Mouse (Mus musculus) ES-Bruce4 (cell line): ENCODE data around the gene Cdr2l. TPM values are rescaled to one million over a fixed set of nuclear protein-coding genes. Genes with fewer than 3 reads are reported as not detected.

Experiments used
- H3K27ac ChIP-seq: 2 replicates; pipeline ENCODE4 v1.5.1; 2012; ENCODE audit warnings: low read length, inconsistent platforms; ENCODE audit not compliant: insufficient read depth
- H3K27me3 ChIP-seq: 2 replicates; pipeline ENCODE4 v1.6.1; 2012; ENCODE audit warnings: mild to moderate bottlenecking, low read length, inconsistent platforms; ENCODE audit not compliant: control insufficient read depth, poor library complexity, insufficient read depth, severe bottlenecking
- H3K36me3 ChIP-seq: 2 replicates; pipeline ENCODE4 v1.6.1; 2012; ENCODE audit warnings: inconsistent platforms, mild to moderate bottlenecking, low read length, moderate library complexity; ENCODE audit not compliant: control insufficient read depth, poor library complexity, insufficient read depth, severe bottlenecking
- H3K4me1 ChIP-seq: one replicate; pipeline ENCODE4 v1.8.1; 2011; ENCODE audit warnings: low read length; ENCODE audit not compliant: control insufficient read depth, insufficient read depth
- H3K4me3 ChIP-seq: 2 replicates; pipeline ENCODE4 v1.5.1; 2011; ENCODE audit warnings: low read depth, mild to moderate bottlenecking, low read length
- H3K9ac ChIP-seq: 2 replicates; pipeline ENCODE4 v1.6.1; 2012; ENCODE audit warnings: low read depth, mild to moderate bottlenecking, inconsistent platforms; ENCODE audit not compliant: poor library complexity, severe bottlenecking
- H3K9me3 ChIP-seq: replicated peaks from 2 replicates; pipeline ENCODE4 v1.6.1; 2012; ENCODE audit warnings: mild to moderate bottlenecking, low read length, inconsistent platforms; ENCODE audit not compliant: control insufficient read depth, poor library complexity, insufficient read depth, severe bottlenecking
- CTCF ChIP-seq: IDR thresholded peaks from one replicate; pipeline ENCODE4 v1.8.1; 2011; ENCODE audit warnings: low read depth, low read length
- EP300 ChIP-seq: IDR thresholded peaks from 2 replicates; pipeline ENCODE4 v1.6.1; 2011; ENCODE audit warnings: low read depth, low read length; ENCODE audit not compliant: insufficient read depth
- POLR2A ChIP-seq: IDR thresholded peaks from one replicate; pipeline ENCODE4 v1.8.1; 2011; ENCODE audit warnings: low read length; ENCODE audit not compliant: insufficient read depth
- polyA plus RNA-seq: library from polyadenylated mRNA; stranded (reverse); fragments of >200 nt; gene quantifications from 2 replicates; pipeline ENCODE4 v1.2.4, GENCODE M21; 2011; ENCODE audit warnings: low read depth; ENCODE audit not compliant: missing spikeins, insufficient read depth, insufficient read length

Gene Cdr2l
- polyA plus RNA-seq, 1 experiment, result 14.1 TPM

- TF ChIP-seq POLR2A (no peak), EP300 (no peak), CTCF (no peak)
- Histone ChIP-seq H3K36me3 (no peaks in the 10 kb centered on the region), H3K27me3 (no peaks in the 10 kb centered on the region), H3K4me1 (peaks cover 2% of the 10 kb centered on the region), H3K27ac (no peak overlapping the region), H3K4me3 (no peak overlapping the region), H3K9ac (no peak overlapping the region), H3K9me3 (no peaks in the 10 kb centered on the region)
Measured at GRCm38 (mm10) chr11:115405723-115406122, 24.0 kb downstream of the Cdr2l start.

- Histone ChIP-seq H3K4me3 (no peak overlapping the region), H3K9me3 (no peaks in the 10 kb centered on the region), H3K9ac (no peak overlapping the region), H3K27ac (no peak overlapping the region), H3K4me1 (no peaks in the 10 kb centered on the region), H3K27me3 (no peaks in the 10 kb centered on the region), H3K36me3 (no peaks in the 10 kb centered on the region)
- TF ChIP-seq POLR2A, result no peak
- no peak for TF ChIP-seq EP300
- no peak for TF ChIP-seq CTCF
Measured at GRCm38 (mm10) chr11:115406858-115407401, 25.2 kb downstream of the Cdr2l start.

- Histone ChIP-seq H3K4me3 (no peak overlapping the region), H3K27me3 (no peaks in the 10 kb centered on the region), H3K9ac (no peak overlapping the region), H3K4me1 (no peaks in the 10 kb centered on the region), H3K9me3 (no peaks in the 10 kb centered on the region), H3K36me3 (no peaks in the 10 kb centered on the region), H3K27ac (no peak overlapping the region)
- TF ChIP-seq EP300 (no peak), POLR2A (no peak), CTCF (no peak)
Measured at GRCm38 (mm10) chr11:115408266-115408920, 26.7 kb downstream of the Cdr2l start.

- no peak overlapping the region for H3K9ac ChIP-seq
- no peaks in the 10 kb centered on the region for H3K36me3 ChIP-seq
Measured at GRCm38 (mm10) chr11:115409556-115409955, 27.8 kb downstream of the Cdr2l start.

GRCm38 (mm10) chr11:115419531-115420237, 38.0 kb downstream of the Cdr2l start, which contains the start of the genes Atp5h and Kctd2:
Gene Atp5h (minus strand): TSS chr11:115419962.
Gene Kctd2 (plus strand): TSS chr11:115420128.
- Histone ChIP-seq H3K27ac (0 out of 2 replicates have a peak within 1 kb of the TSS, but pooled peaks have one; percentile 5), H3K27me3 (no peaks in the 10 kb centered on the region), H3K4me1 (no peaks in the 10 kb centered on the region), H3K9ac (peak within 1 kb of the TSS; percentile 86), H3K36me3 (peaks cover 19% of the 10 kb centered on the region), H3K4me3 (peak within 1 kb of the TSS; percentile 100), H3K9me3 (no peaks in the 10 kb centered on the region)
- no peak for TF ChIP-seq EP300
- no peak for TF ChIP-seq CTCF
- no peak for TF ChIP-seq POLR2A

More at GRCm38 (mm10) chr11:115409556-115409955, 27.8 kb downstream of the Cdr2l start:
- TF ChIP-seq POLR2A (no peak), EP300 (no peak), CTCF (no peak)
- Histone ChIP-seq H3K4me3 (no peak overlapping the region), H3K27me3 (no peaks in the 10 kb centered on the region), H3K4me1 (no peaks in the 10 kb centered on the region), H3K9me3 (no peaks in the 10 kb centered on the region), H3K27ac (peak overlapping the region; percentile 16)
